Mouse (Mus musculus) embryo, embryonic 11 days (tissue): ENCODE results near the gene Btbd17.

ENCODE experiments used
- DNase-seq: peaks from one replicate; pipeline ENCODE4 v3.0.0-alpha.2; 2015

Gene Btbd17

DNA sequence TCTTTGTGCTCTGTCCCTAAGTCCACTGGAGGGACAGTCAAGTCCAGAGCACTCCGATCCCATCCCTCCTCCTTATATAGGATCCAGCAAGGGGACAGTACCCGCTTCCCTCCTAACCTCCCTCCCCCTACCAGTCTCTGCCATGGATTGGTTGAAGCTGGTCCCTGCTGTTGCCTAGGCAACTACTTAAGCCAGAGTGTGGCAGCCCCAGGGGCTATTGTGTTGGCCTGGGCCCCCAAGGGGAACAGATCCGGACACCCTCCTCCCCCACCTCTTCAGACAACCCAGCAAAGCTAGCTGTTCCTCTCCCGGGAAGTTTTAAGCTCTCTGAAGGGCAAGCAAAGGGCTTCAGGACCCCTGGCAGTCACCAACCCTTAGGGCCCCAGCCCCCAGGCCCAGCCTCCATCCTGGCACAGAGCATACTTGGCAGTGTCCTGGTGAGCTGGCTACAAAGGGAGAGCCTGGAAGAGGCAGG lies at the start of gene Btbd17:
Gene Btbd17 (minus strand): TSS at position 98 of the 475 bp plus-strand sequence.
- peak; percentile 85 for DNase-seq

DNA sequence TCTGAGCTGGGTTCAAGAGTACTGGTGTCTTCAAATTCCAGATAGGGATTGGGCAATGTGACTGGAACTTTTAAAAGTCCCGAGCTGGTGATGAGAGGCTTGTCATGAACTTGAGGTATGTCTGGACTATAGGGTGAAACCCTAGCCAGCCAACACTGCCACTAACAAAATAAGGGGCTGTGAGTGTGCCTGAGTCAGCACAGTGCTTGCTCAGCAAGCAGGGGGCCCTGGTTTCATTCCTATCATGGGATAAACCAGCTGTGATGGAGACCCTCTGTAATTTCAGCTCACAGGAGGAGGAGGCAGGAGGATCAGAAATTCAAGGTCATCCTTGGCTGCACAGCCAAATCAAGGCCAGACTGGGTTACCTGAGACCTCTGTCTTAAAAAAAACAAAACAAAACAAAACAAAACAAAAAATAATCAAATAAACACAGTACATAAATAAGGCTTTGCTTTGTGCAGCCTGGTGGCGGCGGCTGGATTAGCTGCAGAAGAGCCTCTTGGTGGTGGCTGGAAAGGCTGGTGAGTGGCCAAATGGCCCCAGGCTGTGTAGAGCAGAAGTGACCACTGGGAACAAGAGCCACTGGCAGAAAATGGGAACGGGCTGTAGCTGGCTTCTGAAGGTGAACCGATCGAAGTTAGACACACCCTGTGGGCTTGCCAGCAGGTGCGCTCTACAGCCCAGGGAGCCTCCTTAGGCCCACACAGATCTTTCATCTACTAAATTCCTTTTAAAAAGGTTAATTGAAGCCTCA lies 48.9 kb upstream of the Btbd17 start:
- no peak for DNase-seq

DNA sequence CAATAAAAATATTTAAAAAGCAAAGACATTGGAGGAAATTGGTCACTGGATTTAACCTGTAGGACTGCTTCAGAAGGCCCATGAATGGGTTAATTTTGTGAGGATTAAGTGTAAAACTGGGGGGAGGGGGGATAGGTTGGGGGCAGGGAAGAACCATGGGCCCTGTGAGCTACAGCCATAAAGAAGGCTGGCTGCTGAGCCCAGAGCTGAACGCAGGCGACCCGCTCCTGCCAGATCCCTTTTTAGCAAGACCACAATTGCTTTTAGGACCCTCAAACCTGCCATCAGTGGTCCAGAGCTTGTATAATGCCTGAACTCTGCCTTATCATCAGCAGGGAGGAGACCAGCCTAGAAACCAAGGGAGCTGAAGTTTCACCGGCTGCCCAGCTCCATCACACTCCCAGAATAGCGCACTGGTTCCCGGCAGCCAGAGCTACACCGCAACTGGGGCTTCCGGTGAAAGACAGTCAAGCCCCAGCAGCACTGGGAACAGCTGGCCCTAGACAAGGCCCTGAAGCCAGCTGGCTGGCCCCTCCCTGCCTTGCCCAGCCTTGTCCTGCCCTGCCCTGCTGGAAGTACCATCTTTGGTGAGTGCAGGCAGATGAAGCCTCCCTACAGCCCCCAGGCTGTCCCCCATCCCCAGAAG lies 48.2 kb upstream of the Btbd17 start:
- DNase-seq, result peak; percentile 68

DNA sequence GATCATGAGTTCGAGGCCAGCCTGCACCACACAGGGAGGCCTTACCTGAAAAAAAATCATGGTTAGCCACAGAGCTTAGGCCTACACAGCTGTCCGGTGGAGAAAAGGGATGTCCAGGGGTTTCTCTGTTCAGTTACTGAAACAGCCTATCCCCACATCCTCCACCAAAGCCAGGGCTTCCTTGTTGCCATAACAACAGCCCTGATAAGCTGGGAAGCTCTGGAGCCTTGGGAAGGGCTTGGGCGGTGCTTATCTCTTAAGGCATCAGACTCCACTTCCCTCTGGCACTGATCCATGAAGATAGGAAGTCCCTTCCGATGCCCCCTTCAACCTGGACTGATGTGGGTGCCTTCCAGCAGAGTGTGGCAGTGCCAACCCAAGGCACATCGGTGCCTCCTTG lies 37.4 kb upstream of the Btbd17 start:
- no peak for DNase-seq

GRCm38 (mm10) chr11:114830433-114830773 lies 34.7 kb upstream of the Btbd17 start:
- DNase-seq, result no peak

- DNase-seq, result peak; percentile 89
Measured at GRCm38 (mm10) chr11:114829499-114830432, 34.0 kb upstream of the Btbd17 start.

DNA sequence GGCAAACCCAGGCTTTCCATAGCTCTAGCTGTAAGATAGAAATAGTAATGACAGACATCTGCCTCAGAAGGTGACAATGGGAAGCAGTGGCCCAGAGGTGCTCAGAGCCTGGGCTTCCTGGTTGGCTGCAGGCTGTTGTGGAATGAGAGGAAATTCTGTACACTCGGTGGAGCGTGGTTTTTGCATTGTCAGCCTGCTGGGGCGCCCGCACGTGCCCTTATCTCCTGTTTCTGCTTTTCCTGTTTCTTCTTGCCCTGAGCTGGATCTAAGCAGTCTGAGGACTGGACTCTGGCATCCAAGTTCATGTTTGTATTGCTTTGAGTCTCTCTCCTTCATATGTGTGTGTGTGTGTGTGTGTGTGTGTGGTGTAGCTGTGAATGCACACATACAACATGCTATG lies 30.9 kb upstream of the Btbd17 start:
- no peak for DNase-seq

GRCm38 (mm10) chr11:114823199-114823725 lies 27.5 kb upstream of the Btbd17 start:
- DNase-seq, result peak; percentile 78

GRCm38 (mm10) chr11:114822727-114823126 lies 27.0 kb upstream of the Btbd17 start:
- peak; percentile 44 for DNase-seq

DNA sequence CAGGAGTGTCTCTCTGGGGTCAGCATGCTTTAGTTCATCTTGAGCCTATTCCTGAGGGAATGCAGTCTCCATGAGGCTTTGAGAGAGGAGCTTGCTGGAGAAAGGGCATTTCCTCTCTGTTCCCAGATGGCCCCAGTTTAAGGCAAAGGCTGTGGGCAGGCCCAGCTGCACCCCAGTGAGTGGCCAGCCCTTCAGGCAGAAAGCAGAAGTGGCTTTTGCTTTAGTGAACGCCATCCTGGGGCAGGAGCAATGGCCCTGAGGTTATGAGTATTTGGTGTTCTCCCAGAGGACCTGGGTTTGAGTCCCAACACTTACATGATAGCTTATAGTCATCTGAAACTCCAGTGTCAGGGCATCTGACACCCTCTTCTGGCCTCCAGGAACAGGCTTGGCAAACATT lies 25.6 kb upstream of the Btbd17 start:
- no peak for DNase-seq

DNA sequence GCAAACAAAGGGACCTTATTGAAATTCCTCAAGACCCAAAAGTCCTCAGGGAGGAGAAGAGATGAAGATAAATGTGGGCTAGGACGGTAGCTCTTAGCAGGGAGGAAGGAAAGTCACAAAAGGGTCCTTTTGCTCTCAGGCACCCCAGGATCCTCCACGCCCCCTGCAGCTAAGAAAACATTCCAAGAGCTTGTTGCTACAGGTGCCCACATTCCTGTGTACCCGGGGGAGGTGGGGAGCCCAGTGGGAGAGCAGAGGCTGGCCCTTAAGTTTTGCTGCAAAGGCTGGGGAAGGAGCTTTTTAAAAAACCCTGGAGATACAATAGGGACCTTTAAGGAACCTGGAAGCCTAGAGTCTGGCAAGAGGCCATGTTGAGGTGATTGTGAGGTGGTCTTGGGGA lies 24.7 kb upstream of the Btbd17 start:
- no peak for DNase-seq

DNA sequence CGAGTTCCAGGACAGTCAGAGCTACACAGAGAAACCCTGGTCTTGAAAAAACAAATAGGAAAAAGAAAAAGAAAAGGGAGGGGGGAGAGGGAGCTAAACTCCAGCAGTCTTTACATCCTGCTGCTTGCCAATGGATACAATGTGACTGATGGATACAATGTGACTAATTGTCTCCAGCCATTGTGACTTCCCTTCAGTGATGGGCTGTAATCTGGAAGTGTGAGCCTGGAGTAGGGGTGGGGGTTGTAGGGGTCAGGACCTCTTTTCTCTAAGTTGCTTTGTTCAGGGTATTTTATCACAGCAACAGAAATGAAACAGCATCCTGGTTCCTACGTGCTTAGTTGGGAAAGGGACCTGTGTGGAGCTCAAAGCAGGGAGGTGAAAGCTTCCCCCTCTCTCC lies 23.4 kb upstream of the Btbd17 start:
- no peak for DNase-seq

DNA sequence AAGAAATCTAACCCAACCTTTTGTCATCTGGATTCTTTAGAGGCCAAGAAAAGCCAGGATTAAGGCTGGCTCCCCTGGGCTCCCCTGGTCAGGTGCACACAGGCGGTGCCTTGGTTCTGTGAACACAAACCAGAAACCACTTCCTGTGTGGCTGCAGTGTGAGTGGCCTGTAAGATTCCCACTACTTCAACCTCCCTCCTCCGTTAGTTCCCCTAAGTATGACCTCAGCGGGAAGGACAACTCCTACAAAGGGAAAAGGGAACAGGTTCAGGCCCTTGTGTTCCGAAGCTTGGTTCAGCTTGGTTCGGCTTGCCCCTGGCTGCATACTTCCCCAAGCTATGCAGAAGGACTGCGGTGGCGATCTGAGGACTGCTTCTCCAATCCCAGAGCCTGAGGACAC lies 22.4 kb upstream of the Btbd17 start:
- DNase-seq, result no peak

GRCm38 (mm10) chr11:114816934-114817333 lies 21.2 kb upstream of the Btbd17 start:
- DNase-seq, result no peak

DNA sequence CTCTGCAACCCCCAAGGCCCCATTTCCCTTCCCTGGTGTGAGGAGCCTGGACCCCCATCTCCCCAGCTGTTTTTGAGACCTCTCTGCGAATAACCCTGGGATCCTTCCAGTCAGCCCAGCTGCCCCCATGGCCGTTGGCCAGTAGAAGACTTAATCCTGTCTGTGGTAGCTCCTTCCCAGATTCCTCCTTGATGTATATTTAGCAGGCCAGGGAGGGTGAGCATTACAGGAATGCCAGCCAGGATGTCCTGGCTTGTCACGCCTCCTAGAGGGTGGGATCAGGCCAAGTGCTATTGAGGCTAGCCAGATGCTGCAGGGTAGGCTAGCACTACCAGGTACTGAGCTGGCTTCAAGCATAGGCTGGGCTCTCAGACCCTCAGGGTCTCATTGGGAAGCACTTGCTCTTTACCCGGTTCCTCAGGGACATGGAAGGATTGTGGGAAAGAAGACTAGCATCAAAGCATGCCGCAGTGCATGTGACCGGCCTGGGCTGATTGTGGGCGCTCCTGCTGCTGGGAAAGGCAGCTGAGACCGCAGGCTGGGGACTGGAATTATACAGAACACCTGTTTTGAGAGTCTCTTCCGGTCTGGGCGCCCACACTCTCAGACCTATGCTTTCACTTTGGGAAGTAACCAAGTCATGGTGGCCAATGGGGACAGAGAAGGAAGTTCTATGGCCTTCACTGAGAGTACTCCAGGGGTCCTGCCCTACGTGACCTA lies 19.3 kb upstream of the Btbd17 start:
- DNase-seq, result no peak

GRCm38 (mm10) chr11:114812731-114813240 lies 17.0 kb upstream of the Btbd17 start:
- peak; percentile 89 for DNase-seq

DNA sequence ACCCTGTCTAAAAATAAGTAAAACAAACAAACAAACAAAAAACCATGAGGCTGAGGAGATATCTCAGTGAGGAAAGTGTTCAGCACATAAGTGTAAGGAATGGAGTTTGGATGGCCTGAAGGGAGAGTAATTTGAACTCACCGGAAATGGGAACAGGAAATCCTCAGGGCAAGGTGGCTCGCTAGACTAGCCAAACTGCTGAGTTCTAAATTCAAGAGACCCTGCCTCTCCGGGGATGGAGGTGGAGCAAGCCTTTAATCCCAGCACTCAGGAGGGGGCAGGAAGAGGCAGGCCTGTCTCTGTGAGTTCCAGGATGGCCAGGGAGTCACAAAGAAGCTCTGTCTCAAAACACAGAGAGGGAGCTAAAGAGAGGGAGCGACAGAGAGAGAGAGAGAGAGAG lies 14.6 kb upstream of the Btbd17 start:
- DNase-seq, result peak; percentile 61

- no peak for DNase-seq
Measured at GRCm38 (mm10) chr11:114809371-114809770, 13.6 kb upstream of the Btbd17 start.

GRCm38 (mm10) chr11:114807686-114808427 lies 12.1 kb upstream of the Btbd17 start:
- peak; percentile 63 for DNase-seq

DNA sequence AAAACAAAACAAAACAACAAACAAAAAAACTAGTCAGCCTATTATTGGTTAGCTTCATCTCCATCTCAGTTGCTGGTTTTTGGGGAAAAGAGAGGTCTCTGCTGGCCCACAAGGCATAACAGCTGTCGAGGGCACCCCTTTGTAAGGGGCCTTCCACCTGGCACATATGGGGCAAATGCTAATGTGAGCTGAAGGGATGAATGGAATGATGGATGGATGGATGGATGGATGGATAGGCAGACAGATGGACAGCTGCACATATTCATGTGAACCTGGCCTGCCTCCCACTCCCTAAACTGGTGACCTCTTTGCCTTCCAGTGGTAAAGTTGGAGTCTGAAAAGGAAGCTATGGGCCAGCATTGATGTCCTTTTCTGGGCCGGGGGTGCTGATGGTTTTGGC lies 11.3 kb upstream of the Btbd17 start:
- DNase-seq, result no peak

GRCm38 (mm10) chr11:114803990-114804389 lies 8.2 kb upstream of the Btbd17 start:
- DNase-seq, result no peak
